In the genomic region with DNA sequence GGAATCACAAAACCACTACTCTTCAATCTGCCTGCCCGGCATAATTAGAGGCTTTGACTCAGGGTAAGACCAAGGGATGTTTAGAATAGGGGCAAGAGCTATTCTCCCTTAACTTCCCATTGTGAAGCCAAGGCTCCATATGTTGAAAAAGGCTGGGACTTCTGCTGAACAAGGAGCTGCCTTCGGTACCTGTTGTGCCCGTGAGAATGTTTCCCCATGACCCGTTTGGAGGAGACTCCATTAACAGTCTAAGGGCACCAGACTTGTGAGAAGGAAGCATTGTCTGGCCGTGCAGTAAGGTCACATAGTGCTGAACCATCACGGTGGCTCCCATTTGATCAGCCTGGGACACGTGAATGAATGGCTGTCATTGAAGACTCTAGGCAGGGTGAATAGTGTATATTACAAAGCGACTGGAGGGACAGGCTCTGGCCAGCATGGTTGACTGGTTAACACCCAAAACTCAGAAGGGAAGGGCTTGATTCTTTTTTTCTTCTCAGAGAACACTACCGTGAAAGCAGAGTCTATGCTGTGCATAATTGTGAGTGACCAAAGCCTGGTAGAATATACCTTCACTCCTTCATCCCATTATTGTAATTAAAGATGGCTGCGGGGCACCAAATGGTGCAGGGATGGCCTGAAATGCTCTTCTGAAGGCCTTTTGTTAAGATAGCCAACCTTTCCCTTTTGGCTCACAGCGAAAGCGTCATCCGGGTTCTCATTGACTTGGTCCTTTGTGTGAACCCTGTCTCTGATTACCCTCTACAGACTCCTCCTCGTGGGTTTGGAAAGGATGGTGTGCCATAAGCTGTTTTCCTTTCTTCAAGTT, we compare ENCODE assay signal across 15 mouse cellular contexts.
DNase-seq lines count a peak whose midpoint lies in the region; ATAC-seq and TF ChIP-seq lines count a peak whose summit lies in the region.
"Had no signal": no experiment of that assay in that cellular context is flagged by ENCODE, and none has a peak within 500 bp of the region (broad histone marks: within the 10 kb centered on the region; RNA-seq: fewer than 3 reads in every experiment).

No protein-coding gene starts in this region.

- H3K4me1 ChIP-seq in embryonic facial prominence, embryonic 14.5 days (ENCODE audit: control insufficient read depth, insufficient read depth, low read length): peaks cover 8% of the 10 kb centered on the region; the same call in 1 of the 2 replicates
- H3K4me1 ChIP-seq in hindbrain, embryonic 15.5 days (replicated peaks): peaks cover 29% of the 10 kb centered on the region
- H3K4me1 ChIP-seq in neural tube, embryonic 11.5 days (ENCODE audit: control insufficient read depth, insufficient read depth, low read length): peaks cover 23% of the 10 kb centered on the region
- H3K4me1 ChIP-seq in heart, embryonic 12.5 days (replicated peaks): 0 out of 2 replicates have a peak, but pooled peaks cover 3% of the 10 kb centered on the region
- H3K4me1 ChIP-seq: stomach, embryonic 15.5 days had no signal

- H3K36me3 ChIP-seq in embryonic facial prominence, embryonic 14.5 days (ENCODE audit: control insufficient read depth, insufficient read depth, low read length): no peaks in the 10 kb centered on the region
- no peaks in the 10 kb centered on the region for H3K36me3 ChIP-seq in hindbrain, embryonic 15.5 days
- no peaks in the 10 kb centered on the region for H3K36me3 ChIP-seq in neural tube, embryonic 11.5 days (ENCODE audit: control insufficient read depth, insufficient read depth, low read length)
- H3K36me3 ChIP-seq in heart, embryonic 12.5 days: no peaks in the 10 kb centered on the region
- H3K36me3 ChIP-seq: heart, embryonic 13.5 days; stomach, embryonic 15.5 days had no signal

- 45% methylated on average over 14 of the region's 14 CpGs for WGBS in embryonic facial prominence, embryonic 14.5 days
- WGBS in hindbrain, embryonic 15.5 days: 23% methylated on average over 14 of the region's 14 CpGs
- 25% methylated on average over 14 of the region's 14 CpGs for WGBS in neural tube, embryonic 11.5 days
- WGBS in heart, embryonic 12.5 days: 66% methylated on average over 14 of the region's 14 CpGs

- no peak overlapping the region for H3K9ac ChIP-seq in embryonic facial prominence, embryonic 14.5 days (ENCODE audit: low read depth, low read length)
- H3K9ac ChIP-seq in hindbrain, embryonic 15.5 days: no peak overlapping the region
- no peak overlapping the region for H3K9ac ChIP-seq in neural tube, embryonic 11.5 days (ENCODE audit: low read length)
- no peak overlapping the region for H3K9ac ChIP-seq in heart, embryonic 12.5 days
- H3K9ac ChIP-seq: heart, embryonic 13.5 days; liver, embryonic 14.5 days; stomach, embryonic 15.5 days had no signal

- no peak for TF ChIP-seq CTCF in left cerebral cortex, adult 2 months (IDR thresholded peaks at IDR 0.05)
- TF ChIP-seq CTCF in layer of hippocampus, adult 2 months (conservative IDR thresholded peaks at IDR 0.05): no peak

- no peak overlapping the region for H3K4me3 ChIP-seq in embryonic facial prominence, embryonic 14.5 days (ENCODE audit: low read depth, low read length)
- no peak overlapping the region for H3K4me3 ChIP-seq in hindbrain, embryonic 15.5 days
- no peak overlapping the region for H3K4me3 ChIP-seq in neural tube, embryonic 11.5 days (ENCODE audit: low read depth, low read length)
- H3K4me3 ChIP-seq in left cerebral cortex, adult 2 months: no peak overlapping the region
- H3K4me3 ChIP-seq in layer of hippocampus, adult 2 months: no peak overlapping the region
- no peak overlapping the region for H3K4me3 ChIP-seq in heart, embryonic 12.5 days
- H3K4me3 ChIP-seq: heart, embryonic 13.5 days; stomach, embryonic 15.5 days had no signal

- H3K9me3 ChIP-seq in embryonic facial prominence, embryonic 14.5 days (ENCODE audit: control insufficient read depth, low read length): no peaks in the 10 kb centered on the region
- H3K9me3 ChIP-seq in hindbrain, embryonic 15.5 days: no peaks in the 10 kb centered on the region
- H3K9me3 ChIP-seq in neural tube, embryonic 11.5 days (ENCODE audit: control insufficient read depth, low read length): no peaks in the 10 kb centered on the region
- H3K9me3 ChIP-seq in heart, embryonic 12.5 days (replicated peaks): no peaks in the 10 kb centered on the region
- H3K9me3 ChIP-seq: heart, embryonic 13.5 days; stomach, embryonic 15.5 days had no signal

- H3K27ac ChIP-seq in embryonic facial prominence, embryonic 14.5 days (replicated peaks; ENCODE audit: low read depth, low read length): no peak overlapping the region
- H3K27ac ChIP-seq in hindbrain, embryonic 15.5 days (replicated peaks): no peak overlapping the region
- peak overlapping the region; percentile 54 for H3K27ac ChIP-seq in neural tube, embryonic 11.5 days (ENCODE audit: low read depth, low read length)
- H3K27ac ChIP-seq in left cerebral cortex, adult 2 months: no peak overlapping the region
- no peak overlapping the region for H3K27ac ChIP-seq in layer of hippocampus, adult 2 months
- H3K27ac ChIP-seq in heart, embryonic 12.5 days (ENCODE audit: poor library complexity, severe bottlenecking): no peak overlapping the region
- H3K27ac ChIP-seq: heart, embryonic 13.5 days; liver, embryonic 14.5 days; stomach, embryonic 15.5 days had no signal

- peak; percentile 76 for DNase-seq in embryo, embryonic 10 days (ENCODE audit: low spot score)
- DNase-seq in embryonic facial prominence, embryonic 14.5 days (ENCODE audit: low spot score): no peak
- DNase-seq in neural tube, embryonic 11.5 days (ENCODE audit: low spot score): peak; percentile 48
- no peak for DNase-seq in left cerebral cortex, adult 2 months (ENCODE audit: extremely low spot score in 1 of 2, low spot score in 2 of 2)
- no peak for DNase-seq in layer of hippocampus, adult 2 months (ENCODE audit: low spot score in 2 of 2)
- DNase-seq: cerebellum, adult 2 months; gastrocnemius, postnatal 14 days; right cerebral cortex, postnatal 4 days; thymus, postnatal 4 days had no signal

- H3K4me2 ChIP-seq in embryonic facial prominence, embryonic 14.5 days (ENCODE audit: low read depth, low read length): no peak overlapping the region
- no peak overlapping the region for H3K4me2 ChIP-seq in hindbrain, embryonic 15.5 days
- no peak overlapping the region for H3K4me2 ChIP-seq in neural tube, embryonic 11.5 days (ENCODE audit: low read depth)
- no peak overlapping the region for H3K4me2 ChIP-seq in heart, embryonic 12.5 days
- H3K4me2 ChIP-seq: heart, embryonic 13.5 days; stomach, embryonic 15.5 days had no signal

- no peaks in the 10 kb centered on the region for H3K27me3 ChIP-seq in embryonic facial prominence, embryonic 14.5 days (replicated peaks; ENCODE audit: control insufficient read depth, insufficient read depth, low read length)
- H3K27me3 ChIP-seq in hindbrain, embryonic 15.5 days: no peaks in the 10 kb centered on the region
- H3K27me3 ChIP-seq in neural tube, embryonic 11.5 days (ENCODE audit: control insufficient read depth, insufficient read depth, low read length): no peaks in the 10 kb centered on the region
- H3K27me3 ChIP-seq in heart, embryonic 12.5 days (replicated peaks): no peaks in the 10 kb centered on the region
- H3K27me3 ChIP-seq: heart, embryonic 13.5 days; stomach, embryonic 15.5 days had no signal

- intact Hi-C loops in left cerebral cortex, adult 2 months (cut with DNase I): loop anchor here (5.0 kb wide), 1 partner anchor 284 kb away; no protein-coding TSS in a partner anchor

- peak; percentile 13; the same call in 1 of the 2 replicates for ATAC-seq in embryonic facial prominence, embryonic 14.5 days (ENCODE audit: low read depth)
- ATAC-seq in hindbrain, embryonic 15.5 days (ENCODE audit: low FRiP score, low read depth): peak; percentile 70; the same call in 1 of the 2 replicates
- ATAC-seq in neural tube, embryonic 11.5 days (ENCODE audit: insufficient read depth, low FRiP score, low TSS enrichment): peak; percentile 86
- ATAC-seq in heart, embryonic 12.5 days (ENCODE audit: insufficient number of reproducible peaks, low FRiP score): no peak
- ATAC-seq: intestine, embryonic 16.5 days had no signal

Comparison
In these comparisons a context has a peak if more than half of its experiments do, and no peak if none do; other contexts are left out.
1. DNase-seq: peak in embryo, embryonic 10 days (single experiment) and neural tube, embryonic 11.5 days (single experiment); none in embryonic facial prominence, embryonic 14.5 days (single experiment), left cerebral cortex, adult 2 months (0 of 2) and layer of hippocampus, adult 2 months (0 of 2).